Mouse (Mus musculus): ENCODE data around the gene Arpc1a. TPM values are rescaled to one million over a fixed set of nuclear protein-coding genes. Genes with fewer than 3 reads are reported as not detected.
"Not testable (repeated sequence)": the region's sequence is repeated elsewhere in the genome, so short reads cannot be mapped to it uniquely, and the experiment has no call there.

Arpc1a gene
- total RNA-seq, 2 experiments from 2014 or later = 23.8 to 30.3 TPM

- H3K27ac ChIP-seq = no peak overlapping the region
- intact Hi-C loops (cut with DNase I) = no loop called here
- no peak overlapping the region for H3K4me3 ChIP-seq
- no peak for DNase-seq
- TF ChIP-seq CTCF (IDR thresholded peaks at IDR 0.05) = no peak
These were observed 45.5 kb downstream of the Arpc1a start for GRCm38 (mm10) chr5:145129124-145129523.

DNA sequence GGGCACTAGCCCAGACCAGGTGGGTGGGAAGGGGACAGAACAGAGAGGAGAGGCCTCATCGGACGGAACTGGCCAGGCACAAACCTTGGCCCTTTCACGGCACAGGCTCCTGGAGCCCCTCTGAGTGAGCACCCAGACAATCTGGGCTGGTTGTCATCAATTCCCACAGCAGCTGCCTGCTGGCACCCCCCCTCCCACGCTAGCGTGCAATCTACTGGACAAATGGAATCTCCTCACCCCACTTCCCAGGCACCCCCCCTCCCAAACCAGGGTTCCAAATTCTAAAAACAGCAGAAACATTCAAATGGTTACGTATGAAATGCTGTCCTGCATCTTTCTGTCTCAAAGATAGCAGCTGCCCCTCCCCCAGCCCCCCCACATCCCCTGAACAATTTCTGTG lies 46.1 kb downstream of the Arpc1a start:
- DNase-seq; H3K4me3 ChIP-seq; H3K27ac ChIP-seq; intact Hi-C loops (cut with DNase I): not testable (repeated sequence)

- intact Hi-C loops (cut with DNase I) = no loop called here
- TF ChIP-seq CTCF (IDR thresholded peaks at IDR 0.05) = no peak
- DNase-seq = no peak
- H3K4me3 ChIP-seq = no peak overlapping the region
- no peak overlapping the region for H3K27ac ChIP-seq
These were observed 46.6 kb downstream of the Arpc1a start for GRCm38 (mm10) chr5:145130191-145130590.

DNA sequence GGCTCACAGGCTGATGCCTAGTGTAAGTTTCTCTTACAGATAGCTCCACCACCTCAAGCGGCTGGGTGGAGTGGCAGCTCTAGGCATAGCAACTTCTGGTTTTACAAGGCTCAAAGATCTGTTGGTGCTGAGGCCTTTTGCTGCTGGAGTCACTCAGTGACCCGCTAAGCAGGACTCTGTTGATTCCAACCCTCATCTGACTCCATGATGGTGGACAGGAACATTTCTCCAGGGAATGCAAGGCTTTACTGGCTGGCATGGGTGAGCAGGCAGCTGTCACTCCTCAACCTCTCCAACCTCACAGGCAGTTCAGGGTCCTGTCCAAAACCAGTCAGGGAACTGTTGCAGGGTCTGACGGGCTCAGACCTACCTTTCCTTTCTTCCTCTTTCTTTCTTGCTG lies 47.4 kb downstream of the Arpc1a start:
- Histone ChIP-seq H3K27ac (no peak overlapping the region), H3K4me3 (no peak overlapping the region)
- no peak for TF ChIP-seq CTCF (IDR thresholded peaks at IDR 0.05)
- DNase-seq = no peak
- intact Hi-C loops (cut with DNase I) = no loop called here

DNA sequence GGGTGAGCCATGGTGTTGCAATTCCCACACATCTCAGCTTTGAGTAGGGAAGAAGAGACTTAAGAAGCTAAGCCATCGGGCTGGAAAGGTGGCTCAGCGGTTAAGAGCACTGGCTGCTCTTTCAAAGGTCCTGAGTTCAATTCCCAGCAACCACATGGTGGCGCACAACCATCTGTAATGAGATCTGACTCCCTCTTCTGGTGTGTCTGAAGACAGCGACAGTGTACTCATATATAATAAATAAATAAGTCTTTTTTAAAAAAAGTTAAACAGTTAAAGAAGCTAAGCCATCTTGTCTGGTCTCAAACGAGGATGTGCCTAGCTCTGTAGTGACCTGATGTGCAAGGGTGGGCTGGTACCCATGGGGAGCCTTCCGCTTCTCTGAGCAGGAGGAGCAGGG lies 49.6 kb downstream of the Arpc1a start:
- H3K4me3 ChIP-seq; H3K27ac ChIP-seq; DNase-seq; intact Hi-C loops (cut with DNase I): not testable (repeated sequence)
- TF ChIP-seq CTCF (IDR thresholded peaks at IDR 0.05) = peak; percentile 4; the same call in 1 of the 2 replicates

GRCm38 (mm10) chr5:145138836-145139235 lies 55.2 kb downstream of the Arpc1a start:
- no peak for DNase-seq
- Histone ChIP-seq H3K27ac (peak overlapping the region; percentile 97), H3K4me3 (peak overlapping the region; percentile 83)
- TF ChIP-seq CTCF (IDR thresholded peaks at IDR 0.05) = no peak
- intact Hi-C loops (cut with DNase I) = no loop called here

- no peak for TF ChIP-seq CTCF (IDR thresholded peaks at IDR 0.05)
- peak; percentile 96 for DNase-seq
- Histone ChIP-seq H3K27ac (peak within 1 kb of the TSS; percentile 97), H3K4me3 (peak within 1 kb of the TSS; percentile 83)
- intact Hi-C loops (cut with DNase I) = loop anchor here (1.0 to 2.0 kb wide), 2 partner anchors 27 to 91 kb away; partner anchors contain the start of genes Cpsf4, Ptcd1 and Zfp655
These were observed 56.2 kb downstream of the Arpc1a start, which contains the start of the genes Pdap1 and Bud31 for GRCm38 (mm10) chr5:145139571-145140519. Gene Pdap1 (minus strand): TSS chr5:145140238. Gene Bud31 (plus strand): TSS chr5:145140362.

- H3K27ac ChIP-seq = peak overlapping the region; percentile 97
- no peak for TF ChIP-seq CTCF (IDR thresholded peaks at IDR 0.05)
- no peak for DNase-seq
- peak overlapping the region; percentile 83 for H3K4me3 ChIP-seq
- intact Hi-C loops (cut with DNase I) = loop anchor here (1.0 to 2.0 kb wide), 2 partner anchors 26 to 91 kb away; partner anchors contain the start of genes Cpsf4, Ptcd1 and Zfp655
These were observed 57.0 kb downstream of the Arpc1a start for GRCm38 (mm10) chr5:145140611-145141010.

GRCm38 (mm10) chr5:145147748-145148147 lies 64.1 kb downstream of the Arpc1a start:
- H3K4me3 ChIP-seq = no peak overlapping the region
- no peak overlapping the region for H3K27ac ChIP-seq
- TF ChIP-seq CTCF (IDR thresholded peaks at IDR 0.05) = no peak
- intact Hi-C loops (cut with DNase I) = no loop called here
- DNase-seq = no peak

- H3K27ac ChIP-seq = no peak overlapping the region
- no peak overlapping the region for H3K4me3 ChIP-seq
- no peak for DNase-seq
- intact Hi-C loops (cut with DNase I) = no loop called here
- TF ChIP-seq CTCF (IDR thresholded peaks at IDR 0.05) = no peak
These were observed 65.7 kb downstream of the Arpc1a start for GRCm38 (mm10) chr5:145149294-145149693.

DNA sequence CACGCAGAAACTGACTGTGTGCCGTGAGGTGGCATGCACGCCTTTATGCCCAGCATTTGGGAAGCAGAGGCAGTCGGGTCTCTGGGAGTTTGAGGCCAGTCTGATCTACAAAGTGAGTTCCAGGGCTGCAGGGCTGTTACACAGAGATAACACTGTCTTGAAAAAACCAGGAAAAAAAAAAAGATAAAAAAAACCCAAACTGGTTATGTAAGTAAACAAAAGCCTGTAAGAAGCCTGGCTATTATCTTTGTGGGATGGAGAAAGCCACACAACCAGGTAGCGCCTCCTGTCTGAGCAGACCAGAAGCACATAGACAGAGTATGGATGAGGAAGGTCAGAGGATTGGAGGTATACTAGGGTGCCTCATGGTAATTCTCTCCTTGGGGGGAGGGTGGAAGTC lies 69.1 kb downstream of the Arpc1a start:
- Histone ChIP-seq H3K4me3 (no peak overlapping the region), H3K27ac (no peak overlapping the region)
- intact Hi-C loops (cut with DNase I) = no loop called here
- no peak for TF ChIP-seq CTCF (IDR thresholded peaks at IDR 0.05)
- DNase-seq = no peak

Other genes starting within 250 kb of the Arpc1a start
- gene Smurf1, start 118.0 kb upstream of the Arpc1a start, total RNA-seq (2021) = 10 to 100 TPM in 1 of 2 experiments, 1 to 10 TPM in 1; 9.3 to 16.8 TPM
- not detected for gene Gm4871, start 51.1 kb upstream of the Arpc1a start, total RNA-seq (2021)
- gene 1700018F24Rik, start 40.8 kb upstream of the Arpc1a start, total RNA-seq (2021) = not detected
- not detected for gene Kpna7, start 200 bp downstream of the Arpc1a start, total RNA-seq (2021)
- gene Arpc1b, start 30.4 kb downstream of the Arpc1a start, total RNA-seq (2021) = 10 to 100 TPM; 20.1 to 29.9 TPM
- 10 to 100 TPM; 47.9 to 56.9 TPM for gene Pdap1, start 56.4 kb downstream of the Arpc1a start, total RNA-seq (2021)
- gene Bud31, start 56.5 kb downstream of the Arpc1a start, total RNA-seq (2021) = 10 to 100 TPM; 49.1 to 57.4 TPM
- 10 to 100 TPM; 11.5 to 12.8 TPM for gene Ptcd1, start 83.3 kb downstream of the Arpc1a start, total RNA-seq (2021)
- gene Cpsf4, start 83.4 kb downstream of the Arpc1a start, total RNA-seq (2021) = 1 to 10 TPM; 9.3 to 9.9 TPM
- gene Atp5j2, start 108.2 kb downstream of the Arpc1a start, total RNA-seq (2021) = 100 to 1,000 TPM; 622 to 768 TPM
- gene Zkscan14, start 118.0 kb downstream of the Arpc1a start, total RNA-seq (2021) = 10 to 100 TPM in 1 of 2 experiments, 1 to 10 TPM in 1; 9.3 to 11.6 TPM
- 1 to 10 TPM; 8.6 to 9.3 TPM for gene Zkscan5, start 120.7 kb downstream of the Arpc1a start, total RNA-seq (2021)
- 10 to 100 TPM; 14.3 to 15.2 TPM for gene Zfp655, start 147.9 kb downstream of the Arpc1a start, total RNA-seq (2021)
- 1 to 10 TPM; 8.8 to 9.4 TPM for gene Zscan25, start 196.7 kb downstream of the Arpc1a start, total RNA-seq (2021)

All from gastrocnemius, adult 2 months (tissue).